Mouse (Mus musculus) regulatory T cell (primary cell): ENCODE data around the gene Rasgrp2.

Source experiments
- in situ Hi-C: fragments of 300-600 bp; cut with MboI, MseI; formaldehyde crosslinking; loops from one replicate; pipeline ENCODE4 v1.15.1; 2025; ENCODE audit warnings: high pct_unique_total_duplicates

Gene Rasgrp2

GRCm38 (mm10) chr19:6382323-6382924, 16.7 kb upstream of the Rasgrp2 start:
- in situ Hi-C loops = no loop called here

GRCm38 (mm10) chr19:6383470-6383869, 15.7 kb upstream of the Rasgrp2 start:
- in situ Hi-C loops = no loop called here

GRCm38 (mm10) chr19:6384128-6384527, 15.0 kb upstream of the Rasgrp2 start, which contains the start of gene Pygm:
TSS of gene Pygm (plus strand) at chr19:6384399.
- in situ Hi-C loops = no loop called here

GRCm38 (mm10) chr19:6384954-6385353, 14.2 kb upstream of the Rasgrp2 start:
- in situ Hi-C loops = no loop called here

GRCm38 (mm10) chr19:6385419-6385818, 13.7 kb upstream of the Rasgrp2 start:
- in situ Hi-C loops = no loop called here

- in situ Hi-C loops = no loop called here
These were observed 13.3 kb upstream of the Rasgrp2 start for GRCm38 (mm10) chr19:6385821-6386220.

DNA sequence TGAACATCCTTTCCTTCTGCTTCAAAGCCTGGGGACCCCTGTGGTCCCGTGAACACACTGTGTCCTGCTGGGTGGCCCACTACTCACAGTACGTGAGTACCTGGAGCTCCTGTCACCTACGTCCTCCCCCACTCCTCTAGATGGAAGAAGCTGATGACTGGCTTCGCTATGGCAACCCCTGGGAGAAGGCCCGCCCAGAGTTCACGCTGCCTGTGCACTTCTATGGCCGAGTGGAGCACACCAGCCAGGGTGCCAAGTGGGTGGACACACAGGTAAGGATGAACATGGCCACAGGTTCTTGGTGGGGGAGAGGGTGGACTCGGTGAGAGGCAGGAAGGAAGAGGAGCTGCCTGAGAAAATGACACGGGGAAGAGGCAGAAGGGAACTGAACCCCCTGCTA, 12.9 kb upstream of the Rasgrp2 start:
- in situ Hi-C loops = no loop called here

- in situ Hi-C loops = no loop called here
These were observed 11.1 kb upstream of the Rasgrp2 start for GRCm38 (mm10) chr19:6388006-6388405.

GRCm38 (mm10) chr19:6389803-6390202, 9.3 kb upstream of the Rasgrp2 start:
- in situ Hi-C loops = no loop called here

DNA sequence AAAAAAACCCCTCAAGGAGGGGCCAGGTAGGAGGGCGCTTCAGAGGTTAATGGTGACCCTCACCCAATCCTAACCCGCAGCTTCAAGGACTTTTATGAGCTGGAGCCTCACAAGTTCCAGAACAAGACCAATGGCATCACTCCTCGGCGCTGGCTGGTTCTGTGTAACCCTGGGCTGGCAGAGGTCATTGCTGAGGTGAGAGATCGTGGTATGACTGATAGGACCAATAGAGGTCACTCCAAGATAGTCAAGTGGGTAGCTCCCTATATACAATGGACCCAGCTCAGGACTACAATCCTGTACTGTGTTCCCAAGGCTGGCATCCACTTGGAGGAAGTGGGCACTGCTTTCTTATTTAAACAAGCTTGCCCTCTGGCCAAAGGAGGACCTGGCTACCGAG, 8.9 kb upstream of the Rasgrp2 start:
- in situ Hi-C loops = no loop called here

- in situ Hi-C loops = no loop called here
These were observed 6.3 kb upstream of the Rasgrp2 start for GRCm38 (mm10) chr19:6392743-6393393.

- in situ Hi-C loops = no loop called here
These were observed 5.5 kb upstream of the Rasgrp2 start for GRCm38 (mm10) chr19:6393637-6394036.

GRCm38 (mm10) chr19:6396237-6396636, 2.9 kb upstream of the Rasgrp2 start:
- in situ Hi-C loops = no loop called here

DNA sequence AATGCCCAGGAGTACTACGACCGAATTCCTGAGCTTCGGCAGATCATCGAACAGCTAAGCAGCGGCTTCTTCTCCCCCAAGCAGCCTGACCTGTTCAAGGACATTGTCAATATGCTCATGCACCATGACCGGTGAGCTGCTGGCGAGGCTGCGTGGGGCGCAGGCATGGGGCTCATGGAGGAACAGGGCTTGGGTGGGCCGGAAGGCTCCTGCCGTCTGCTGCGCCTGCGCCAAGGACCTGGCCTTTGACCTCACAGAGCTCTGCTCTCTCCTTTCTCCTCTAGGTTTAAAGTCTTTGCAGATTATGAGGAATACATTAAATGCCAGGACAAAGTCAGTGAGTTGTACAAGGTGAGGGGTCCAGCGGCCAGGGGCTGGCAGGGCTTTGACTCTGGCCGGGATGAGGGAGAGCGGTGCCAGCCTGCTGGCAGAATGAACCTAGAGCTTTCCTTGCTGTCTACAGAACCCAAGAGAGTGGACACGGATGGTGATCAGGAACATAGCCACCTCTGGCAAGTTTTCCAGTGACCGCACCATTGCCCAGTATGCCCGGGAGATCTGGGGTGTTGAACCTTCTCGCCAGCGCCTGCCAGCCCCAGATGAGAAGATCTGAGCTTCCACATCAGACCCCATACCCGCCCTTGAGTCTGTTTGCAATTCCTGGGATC, 1.4 kb upstream of the Rasgrp2 start:
- in situ Hi-C loops = no loop called here

DNA sequence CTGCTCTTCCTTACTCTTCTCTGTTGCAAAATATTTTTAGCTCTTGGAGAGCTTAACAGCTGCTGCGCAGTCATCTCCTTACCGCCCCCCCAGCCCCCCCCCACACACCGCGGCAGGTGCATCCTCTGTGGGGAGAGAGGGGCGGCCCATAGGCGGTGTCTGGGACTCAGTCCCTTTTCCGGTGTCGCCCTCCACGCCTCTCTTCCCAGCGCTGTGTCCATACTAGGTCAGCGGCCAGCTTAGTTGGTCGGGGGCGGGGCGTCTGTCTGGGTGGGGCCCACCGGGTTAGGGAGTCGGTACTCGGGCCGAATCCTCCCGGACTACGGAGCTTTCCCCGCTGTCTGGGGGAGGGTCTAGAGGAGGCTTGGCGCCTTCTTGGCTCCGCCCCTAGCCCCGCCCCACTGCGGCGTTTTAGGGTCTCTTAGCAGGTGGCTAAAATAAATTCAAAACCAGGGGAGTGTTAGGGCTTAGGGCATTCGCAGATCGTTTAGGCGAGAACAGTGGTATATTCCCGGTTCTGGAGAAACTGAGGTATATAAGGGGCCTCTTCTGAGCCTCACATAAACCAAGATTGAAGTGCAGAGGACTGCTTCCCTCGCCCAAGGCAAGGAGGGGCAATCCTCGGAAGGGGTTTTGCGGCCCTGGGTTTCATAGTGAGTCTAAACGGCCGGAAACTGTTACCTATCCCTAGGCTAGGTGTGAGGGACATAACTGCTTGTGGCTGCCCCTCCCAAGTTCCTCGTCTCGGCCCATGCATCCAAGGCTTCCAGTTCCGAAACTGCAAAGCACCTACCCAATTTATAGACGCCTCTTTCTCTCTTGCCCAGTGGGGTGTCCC, 474 bp upstream of the Rasgrp2 start:
- in situ Hi-C loops = no loop called here

DNA sequence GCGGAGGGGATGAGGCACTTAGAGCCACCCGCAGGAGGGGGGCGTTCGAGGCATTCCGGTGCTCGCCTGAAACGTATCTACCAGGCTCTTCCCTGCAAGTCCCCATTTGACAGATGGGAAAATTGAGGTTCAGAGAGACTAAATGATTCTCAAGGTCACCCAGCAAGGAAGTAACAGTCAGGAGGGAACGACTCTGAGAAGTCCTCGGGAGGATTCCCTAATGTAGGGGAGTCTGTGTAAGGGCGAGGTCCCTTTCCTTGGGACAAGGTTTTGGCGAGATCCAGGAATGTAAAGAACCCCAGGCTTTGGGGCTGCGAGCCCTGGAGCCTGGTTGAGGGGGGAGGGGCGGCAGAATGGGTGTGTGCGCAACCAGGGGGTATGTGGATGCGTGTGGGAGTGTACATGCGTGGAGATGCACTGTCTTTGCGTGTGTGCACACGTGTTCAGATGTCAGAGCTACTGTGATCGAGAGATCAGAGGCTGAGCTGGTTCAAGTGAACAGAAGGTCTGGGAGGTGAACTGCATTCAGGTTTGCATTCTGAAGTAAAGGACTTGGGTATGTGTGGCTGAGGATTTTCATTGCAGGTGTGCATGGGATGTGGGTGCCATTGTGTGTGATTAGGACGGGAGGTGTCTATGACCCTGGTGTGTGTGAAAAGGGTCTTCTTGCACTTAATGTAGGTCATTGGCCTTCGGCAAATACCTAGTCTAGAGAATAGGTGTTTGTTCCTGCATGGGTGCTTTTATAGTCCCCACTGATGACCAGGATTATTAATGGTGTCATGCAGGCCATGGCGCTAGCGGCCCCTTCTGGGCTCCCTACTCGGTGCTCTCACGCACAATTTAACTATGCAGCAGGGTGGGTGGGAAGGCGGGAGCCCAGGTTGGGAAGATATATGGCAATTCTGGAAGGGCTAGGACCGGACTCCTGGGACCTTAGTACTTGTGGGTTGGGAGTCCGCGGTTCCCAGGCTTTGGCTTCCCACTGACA, 1.3 kb downstream of the Rasgrp2 start:
- in situ Hi-C loops = no loop called here

DNA sequence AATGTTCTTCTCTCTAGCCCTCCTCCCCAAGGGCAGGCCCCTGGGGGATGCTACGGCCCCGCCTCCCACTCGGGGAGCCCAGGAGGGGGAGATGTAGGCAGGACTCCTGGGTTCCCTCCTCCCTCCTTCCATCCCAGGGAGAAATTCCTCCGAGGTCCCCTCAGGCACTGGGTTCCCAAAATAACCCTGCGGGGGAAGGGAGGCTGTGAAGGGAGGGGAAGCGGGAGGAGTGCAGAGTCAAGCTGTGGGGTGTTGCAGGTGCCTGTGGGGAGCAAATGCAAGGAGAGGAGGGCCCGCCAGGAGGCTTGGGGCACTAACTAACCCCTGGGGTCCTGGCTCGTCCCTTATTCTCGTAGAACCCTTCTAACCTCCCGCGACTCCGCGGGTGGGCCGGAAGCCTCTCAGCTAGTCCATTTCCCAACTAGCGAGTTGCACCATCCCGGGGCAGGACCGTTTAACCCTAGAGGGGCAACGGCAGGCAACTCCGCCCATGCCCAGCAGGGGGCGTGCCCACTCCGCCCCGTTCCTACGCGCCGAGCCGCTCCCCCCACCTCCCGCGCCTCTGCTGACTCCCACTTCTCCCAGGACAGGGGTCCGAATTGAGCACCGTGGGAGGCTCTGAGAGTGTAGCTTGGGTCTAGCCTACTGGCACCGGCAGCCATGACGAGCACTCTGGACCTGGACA, 2.1 kb downstream of the Rasgrp2 start:
- in situ Hi-C loops = no loop called here

- in situ Hi-C loops = no loop called here
These were observed 2.8 kb downstream of the Rasgrp2 start for GRCm38 (mm10) chr19:6401951-6402350.

GRCm38 (mm10) chr19:6403869-6404268, 4.7 kb downstream of the Rasgrp2 start:
- in situ Hi-C loops = no loop called here

DNA sequence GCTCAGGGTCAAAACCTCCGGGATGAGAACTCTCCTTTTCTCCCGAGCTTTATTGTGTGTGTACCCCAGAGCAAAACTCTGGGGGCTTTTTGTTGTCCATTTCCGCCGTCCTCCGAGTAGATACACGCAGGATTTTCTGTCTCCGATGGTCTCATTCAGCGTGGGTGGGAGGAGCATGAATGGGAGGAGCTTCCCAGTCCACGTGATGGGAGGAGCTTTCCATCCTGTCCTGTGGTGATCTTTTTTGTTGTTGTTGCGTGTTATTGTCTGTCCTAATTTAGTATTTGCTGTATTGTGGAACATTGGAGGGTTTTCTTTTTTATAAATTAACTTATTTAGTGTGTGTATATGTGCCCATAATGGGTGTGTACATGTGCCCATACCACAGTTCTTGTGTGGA, 6.3 kb downstream of the Rasgrp2 start:
- in situ Hi-C loops = no loop called here
